Mouse (Mus musculus) CH12.LX (cell line): ENCODE data around the gene Trim59.

Experiments
- BHLHE40 ChIP-seq: IDR thresholded peaks from 2 replicates; pipeline ENCODE4 v1.6.1; 2011; ENCODE audit warnings: mild to moderate bottlenecking, low read depth, low read length, improper control_type of control experiment
- CTCF ChIP-seq, 2 experiments: IDR thresholded peaks in 1 of 2; conservative IDR thresholded peaks in 1 of 2; 2 replicates each; pipeline ENCODE4 v1.5.1; 2011 to 2012; ENCODE audit warnings: low read depth in 2 of 2, low read length in 2 of 2, improper control_type of control experiment in 1 of 2, inconsistent platforms in 1 of 2, mild to moderate bottlenecking in 1 of 2, moderate library complexity in 1 of 2
- ETS1 ChIP-seq: conservative IDR thresholded peaks from 2 replicates; pipeline ENCODE4 v1.6.1; 2012; ENCODE audit warnings: low read depth, mild to moderate bottlenecking, inconsistent platforms, low read length, improper control_type of control experiment, moderate library complexity
- POLR2A ChIP-seq: IDR thresholded peaks from 2 replicates; pipeline ENCODE4 v1.6.1; 2011; ENCODE audit warnings: low read depth, mild to moderate bottlenecking, improper control_type of control experiment, low read length
- TCF12 ChIP-seq: IDR thresholded peaks from 2 replicates; pipeline ENCODE4 v1.6.1; 2014; ENCODE audit warnings: low read depth, mild to moderate bottlenecking, inconsistent platforms, low read length, improper control_type of control experiment
- UBTF ChIP-seq: IDR thresholded peaks from 2 replicates; pipeline ENCODE4 v1.6.1; 2012; ENCODE audit warnings: low read depth, mild to moderate bottlenecking, inconsistent platforms, low read length, improper control_type of control experiment, moderate library complexity
- ZC3H11A ChIP-seq: IDR thresholded peaks from 2 replicates; pipeline ENCODE4 v1.6.1; 2012; ENCODE audit warnings: low read depth, mild to moderate bottlenecking, inconsistent platforms, low read length, improper control_type of control experiment

DNA sequence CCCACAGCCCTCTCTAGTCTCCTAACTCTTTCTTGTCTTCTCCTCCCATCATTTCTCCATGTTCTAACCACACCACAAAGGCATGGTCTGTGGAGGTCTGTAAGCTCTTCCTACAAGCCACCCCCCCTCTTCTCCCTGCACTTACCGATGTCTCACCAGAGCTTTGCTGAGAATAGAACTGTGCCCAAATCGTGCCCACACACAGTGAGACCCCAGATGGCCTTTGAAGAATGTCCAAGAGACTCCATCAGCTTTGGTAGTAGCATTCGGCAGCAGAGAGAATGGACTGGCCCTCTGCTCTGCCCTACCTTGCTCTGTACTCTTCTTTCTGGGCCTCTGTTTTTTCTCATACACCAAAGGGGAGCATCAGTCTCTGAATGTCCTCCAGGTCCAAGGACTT is 11.3 kb upstream of the Trim59 start:
- no peak for TF ChIP-seq TCF12
- TF ChIP-seq ZC3H11A, result no peak
- no peak for TF ChIP-seq CTCF (conservative IDR thresholded peaks at IDR 0.05 in 1 of 2, IDR thresholded peaks at IDR 0.05 in 1 of 2; ENCODE audit: low read depth in 2 of 2, low read length in 2 of 2)
- no peak for TF ChIP-seq POLR2A
- TF ChIP-seq UBTF, result no peak
- no peak for TF ChIP-seq ETS1
- no peak for TF ChIP-seq BHLHE40
